Mouse (Mus musculus) CD4-positive, CD25-positive, alpha-beta regulatory T cell (primary cell): ENCODE measurements around the gene Ppp1r3e. TPM values are rescaled to one million over a fixed set of nuclear protein-coding genes. Genes with fewer than 3 reads are reported as not detected.

Experiments
- polyA plus RNA-seq: library from polyadenylated mRNA; unstranded; fragments of 100-300 nt; shearing (Covaris generic); gene quantifications from one replicate; pipeline ENCODE4 v1.2.1, GENCODE M21; 2017

Ppp1r3e gene
- polyA plus RNA-seq: 1.3 TPM

GRCm38 (mm10) chr14:54877048-54877715 lies at the start of gene Ppp1r3e:
TSS of gene Ppp1r3e (minus strand) at chr14:54877550.

GRCm38 (mm10) chr14:54925349-54926342 lies 48.3 kb upstream of the Ppp1r3e start, which contains the start of gene Efs:
TSS of gene Efs (minus strand) at chr14:54926126.

GRCm38 (mm10) chr14:54912886-54913285 lies 35.5 kb upstream of the Ppp1r3e start, which contains the start of gene Slc22a17:
TSS of gene Slc22a17 (minus strand) at chr14:54913132.

GRCm38 (mm10) chr14:54892200-54892599 lies 14.8 kb upstream of the Ppp1r3e start, which contains the start of gene Pabpn1:
TSS of gene Pabpn1 (plus strand) at chr14:54892500.

GRCm38 (mm10) chr14:54883154-54884021 lies 6.0 kb upstream of the Ppp1r3e start, which contains the start of the genes Bcl2l2 and Gm20521:
TSS of gene Bcl2l2 (plus strand) at chr14:54883377.
TSS of gene Gm20521 (plus strand) at chr14:54883441.

GRCm38 (mm10) chr14:54870861-54871260 lies 6.5 kb downstream of the Ppp1r3e start, which contains the start of gene Homez:
TSS of gene Homez (minus strand) at chr14:54870961.

Other genes with a start within 250 kb of the Ppp1r3e start
- not detected for gene Gm17606, start 236.6 kb downstream of the Ppp1r3e start, polyA plus RNA-seq
- 1.9 TPM for gene Cdh24, start 236.2 kb downstream of the Ppp1r3e start, polyA plus RNA-seq
- 79.9 TPM for gene 1700123O20Rik, start 191.3 kb downstream of the Ppp1r3e start, polyA plus RNA-seq
- gene Acin1, start 190.6 kb downstream of the Ppp1r3e start, polyA plus RNA-seq: 108 TPM
- not detected for gene Gm29776, start 178.7 kb downstream of the Ppp1r3e start, polyA plus RNA-seq
- gene Cebpe, start 165.4 kb downstream of the Ppp1r3e start, polyA plus RNA-seq: not detected
- 0.34 TPM for gene Slc7a8, start 95.6 kb downstream of the Ppp1r3e start, polyA plus RNA-seq
- gene Rnf212b, start 63.4 kb downstream of the Ppp1r3e start, polyA plus RNA-seq: not detected
- gene Homez, start 6.6 kb downstream of the Ppp1r3e start, polyA plus RNA-seq: 11.9 TPM
- 0.34 TPM for gene Bcl2l2, start 5.8 kb upstream of the Ppp1r3e start, polyA plus RNA-seq
- gene Gm20521, start 5.9 kb upstream of the Ppp1r3e start, polyA plus RNA-seq: not detected
- gene Pabpn1, start 14.9 kb upstream of the Ppp1r3e start, polyA plus RNA-seq: 243 TPM
- gene Slc22a17, start 35.6 kb upstream of the Ppp1r3e start, polyA plus RNA-seq: 6.7 TPM
- gene Efs, start 48.6 kb upstream of the Ppp1r3e start, polyA plus RNA-seq: not detected
- not detected for gene Il25, start 55.1 kb upstream of the Ppp1r3e start, polyA plus RNA-seq
- gene Cmtm5, start 58.7 kb upstream of the Ppp1r3e start, polyA plus RNA-seq: 0.29 TPM
- not detected for gene Myh6, start 89.4 kb upstream of the Ppp1r3e start, polyA plus RNA-seq
- gene Gm17428, start 99.4 kb upstream of the Ppp1r3e start, polyA plus RNA-seq: not detected
- not detected for gene Myh7, start 117.1 kb upstream of the Ppp1r3e start, polyA plus RNA-seq
- 130 TPM for gene Ngdn, start 137.9 kb upstream of the Ppp1r3e start, polyA plus RNA-seq
- gene Zfhx2, start 214.8 kb upstream of the Ppp1r3e start, polyA plus RNA-seq: 7.6 TPM
- gene Thtpa, start 217.2 kb upstream of the Ppp1r3e start, polyA plus RNA-seq: 13.9 TPM
- gene Ap1g2, start 229.0 kb upstream of the Ppp1r3e start, polyA plus RNA-seq: 161 TPM
- 0.06 TPM for gene Jph4, start 239.4 kb upstream of the Ppp1r3e start, polyA plus RNA-seq